Mouse (Mus musculus): ENCODE results near the gene Spint4.

- TF ChIP-seq CTCF (IDR thresholded peaks at IDR 0.05; ENCODE audit: low read depth, low read length): no peak
- no peak for TF ChIP-seq POLR2A (IDR thresholded peaks at IDR 0.05; ENCODE audit: extremely low read depth, insufficient read depth, low read length)
These were observed 28.0 kb upstream of the Spint4 start for GRCm38 (mm10) chr2:164670261-164670660.
